Mouse (Mus musculus): ENCODE results near the gene Flnb.

DNA sequence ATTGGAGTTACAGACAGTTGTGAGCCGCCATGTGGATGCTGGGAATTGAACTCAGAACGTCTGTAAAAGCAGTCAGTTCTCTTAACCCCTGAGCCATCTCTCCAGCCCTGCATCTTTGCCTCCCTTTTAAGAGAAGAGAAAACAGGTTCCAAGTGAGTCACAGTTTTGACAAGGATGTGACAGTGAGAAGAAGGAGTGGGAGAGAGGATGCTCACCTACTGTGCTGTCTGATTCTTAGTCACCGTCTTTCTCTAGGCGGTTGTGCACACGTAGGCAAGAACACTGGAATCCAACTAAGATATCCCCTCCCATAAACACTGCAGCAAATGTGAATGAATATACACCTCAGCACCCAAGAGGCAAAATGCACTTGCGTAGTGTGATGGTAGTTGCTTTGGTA is 157.4 kb downstream of the Flnb start:
- TF ChIP-seq CTCF (IDR thresholded peaks at IDR 0.05; ENCODE audit: low read depth, low read length): no peak
- TF ChIP-seq POLR2A (IDR thresholded peaks at IDR 0.05; ENCODE audit: borderline replicate concordance, low read depth, low read length): no peak

Data from bone marrow macrophage, adult 2 months (primary cell).